Mouse (Mus musculus): ENCODE measurements around the gene Rad51ap1. TPM values are rescaled to one million over a fixed set of nuclear protein-coding genes. Genes with fewer than 3 reads are reported as not detected.

The Rad51ap1 gene
- 1 to 10 TPM; 2.9 to 4.3 TPM for total RNA-seq (2023)

DNA sequence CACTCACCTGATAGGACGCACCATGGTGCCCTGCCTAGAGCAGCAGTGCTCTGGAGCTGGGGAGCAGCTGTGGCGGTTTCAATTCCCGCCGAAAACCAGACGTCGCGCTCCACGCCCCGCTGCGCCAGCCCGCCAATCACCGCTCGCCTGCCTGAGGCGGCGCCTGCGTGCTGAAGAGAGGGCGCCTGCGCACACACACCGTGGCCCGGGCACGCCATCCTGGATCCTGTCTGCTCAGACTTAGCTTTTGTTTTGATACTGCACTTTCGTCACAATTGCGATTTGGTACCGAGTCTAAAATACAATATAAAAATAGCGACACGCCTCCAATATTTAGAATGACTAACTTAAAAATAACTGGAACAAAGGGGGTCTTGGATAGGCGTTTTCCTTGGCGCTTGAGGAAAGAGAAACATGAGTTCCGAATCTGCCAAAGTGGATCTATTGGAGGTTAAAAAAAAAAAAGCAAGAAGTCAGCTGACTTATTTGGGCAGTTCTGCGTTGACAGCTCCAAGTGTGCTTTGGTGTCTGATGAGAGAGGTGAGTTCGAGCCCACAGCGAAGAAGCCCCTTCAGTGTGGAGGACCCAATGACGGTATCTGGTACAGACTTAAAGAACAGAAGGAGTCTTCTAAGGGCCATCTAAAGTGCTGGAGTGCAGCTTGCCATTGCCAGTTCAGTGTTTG, at the start of gene Rad51ap1, which contains the start of gene D6Wsu163e:
Rad51ap1 (minus strand) TSS at position 101 of the 685 bp plus-strand sequence.
D6Wsu163e (plus strand) TSS at position 476 of the 685 bp plus-strand sequence.

DNA sequence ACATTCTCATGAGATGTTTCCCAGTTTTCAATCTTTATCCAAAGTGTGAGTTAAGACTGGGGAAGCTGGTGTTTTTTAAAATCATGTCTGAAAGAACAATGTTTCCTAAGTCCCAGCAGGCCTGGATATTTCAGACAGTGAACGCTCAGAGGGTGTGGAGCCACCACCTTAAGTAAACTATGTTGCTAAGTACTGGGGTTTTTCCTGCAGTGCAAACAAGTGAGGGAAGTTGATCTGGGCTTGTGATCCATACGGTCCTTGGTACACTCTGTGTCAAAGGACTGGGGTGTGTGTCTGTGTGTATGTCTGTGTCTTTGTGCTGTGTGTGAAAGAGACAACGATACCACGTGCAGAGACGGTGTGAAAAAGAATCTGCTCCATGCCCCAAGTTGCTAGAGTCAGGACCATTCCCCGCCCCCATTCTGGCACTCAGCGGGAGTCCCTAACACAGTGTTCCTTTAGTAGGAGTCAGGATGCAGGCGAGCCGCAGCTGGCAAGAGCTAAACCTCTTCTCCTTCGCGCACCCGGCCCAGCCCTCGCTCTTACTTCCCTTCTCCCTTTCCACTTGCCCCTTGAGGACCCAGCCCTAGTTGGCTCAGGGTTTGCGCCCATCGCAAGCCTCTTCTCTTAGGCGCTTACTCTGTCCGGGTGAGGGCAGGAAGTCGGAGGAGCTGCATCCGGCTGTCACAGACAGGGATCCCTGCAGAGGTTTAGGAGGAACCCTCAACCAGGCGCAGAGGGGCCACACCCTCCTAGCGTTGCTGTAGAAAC, 18.1 kb downstream of the Rad51ap1 start, which contains the start of gene Dyrk4:
Dyrk4 (minus strand) TSS at position 729 of the 771 bp plus-strand sequence.

Other genes with a start within 250 kb of the Rad51ap1 start
- gene Kcna6, start 198.9 kb downstream of the Rad51ap1 start, total RNA-seq (2023): under 1 TPM; 0.20 to 0.41 TPM
- gene Ndufa9, start 90.5 kb downstream of the Rad51ap1 start, total RNA-seq (2023): 10 to 100 TPM; 70.2 to 75.8 TPM
- gene Akap3, start 86.5 kb downstream of the Rad51ap1 start, total RNA-seq (2023): not detected
- gene Dyrk4, start 17.7 kb downstream of the Rad51ap1 start, total RNA-seq (2023): 1 to 10 TPM in 1 of 2 experiments, under 1 TPM in 1; 0.74 to 2.1 TPM
- 10 to 100 TPM; 21.4 to 23.4 TPM for gene D6Wsu163e, start 375 bp upstream of the Rad51ap1 start, total RNA-seq (2023)
- gene Fgf6, start 76.0 kb upstream of the Rad51ap1 start, total RNA-seq (2023): not detected
- not detected for gene Fgf23, start 133.3 kb upstream of the Rad51ap1 start, total RNA-seq (2023)
- gene Tigar, start 170.0 kb upstream of the Rad51ap1 start, total RNA-seq (2023): 1 to 10 TPM; 9.1 TPM
- gene Ccnd2, start 212.6 kb upstream of the Rad51ap1 start, total RNA-seq (2023): 100 to 1,000 TPM; 393 to 493 TPM